Mouse (Mus musculus): Measurements from ENCODE around the gene Tex16. TPM values are rescaled to one million over a fixed set of nuclear protein-coding genes. Genes with fewer than 3 reads are reported as not detected.

The Tex16 gene
- not detected in 2 replicates for polyA plus RNA-seq (2012; ENCODE audit: low replicate concordance)

DNA sequence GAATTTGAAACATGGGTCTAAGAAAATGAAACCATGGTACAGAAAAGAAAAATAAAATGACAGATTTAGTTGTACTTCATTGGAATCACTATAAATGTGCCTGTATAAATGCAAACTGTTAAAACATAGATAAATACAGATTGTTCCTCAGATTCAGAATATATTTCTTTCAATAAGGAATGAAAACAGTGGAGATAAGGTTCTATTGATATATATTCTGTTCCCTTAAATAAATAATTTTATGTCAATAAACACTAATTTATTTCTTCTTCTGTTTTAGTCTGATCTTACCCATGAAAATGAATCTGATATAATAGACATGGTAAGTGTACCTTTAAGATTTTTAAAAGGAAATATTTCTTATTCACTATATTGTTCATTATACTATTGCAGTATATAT lies at the start of gene Tex16:
Gene Tex16 (plus strand): TSS at position 301 of the 400 bp plus-strand sequence.

Other genes starting within 250 kb of the Tex16 start
- not detected in 2 replicates for gene Gm45194, start 119.6 kb upstream of the Tex16 start, polyA plus RNA-seq (2012; ENCODE audit: low replicate concordance)
- gene 4933403O08Rik, start 228.0 kb downstream of the Tex16 start, polyA plus RNA-seq (2012; ENCODE audit: low replicate concordance): not detected in 2 replicates